Mouse (Mus musculus): ENCODE data around the gene Dnal1. TPM values are rescaled to one million over a fixed set of nuclear protein-coding genes. Genes with fewer than 3 reads are reported as not detected.
A peak's percentile ranks its signal among the peaks of the same experiment; 100 is the strongest.

Gene Dnal1
- polyA plus RNA-seq, 2 experiments: 6.4 to 15.1 TPM

GRCm38 (mm10) chr12:84194400-84195109 lies 80.4 kb downstream of the Dnal1 start:
- H3K9ac ChIP-seq (ENCODE audit: low read depth, low read length, severe bottlenecking): peak overlapping the region; percentile 83; the same call in 1 of the 2 replicates
- ATAC-seq (ENCODE audit: low FRiP score, low read depth) (no peak), DNase-seq (ENCODE audit: low spot score) (no peak)
- no peaks in the 10 kb centered on the region for H3K27me3 ChIP-seq (ENCODE audit: control insufficient read depth, insufficient read depth, low read length)
- no peaks in the 10 kb centered on the region for H3K36me3 ChIP-seq (ENCODE audit: control insufficient read depth, insufficient read depth, low read length)
- TF ChIP-seq POLR2A (IDR thresholded peaks at IDR 0.05; ENCODE audit: borderline replicate concordance, extremely low read depth, insufficient read depth, insufficient read length): no peak
- 5% methylated on average over 12 of the region's 13 CpGs for WGBS
- peaks cover 32% of the 10 kb centered on the region for H3K4me1 ChIP-seq (ENCODE audit: control insufficient read depth, insufficient read depth, low read length)
- H3K4me2 ChIP-seq (replicated peaks; ENCODE audit: low read depth, low read length, severe bottlenecking): peak overlapping the region; percentile 98
- no peaks in the 10 kb centered on the region for H3K9me3 ChIP-seq (ENCODE audit: control insufficient read depth, low read length)
- H3K4me3 ChIP-seq (replicated peaks; ENCODE audit: low read length): peak overlapping the region; percentile 81
- no peak overlapping the region; the same call in 1 of the 2 replicates for H3K27ac ChIP-seq (replicated peaks; ENCODE audit: low read depth, low read length)

- DNase-seq (ENCODE audit: low spot score): no peak
- H3K9ac ChIP-seq (ENCODE audit: low read depth, low read length, severe bottlenecking): no peak overlapping the region
- no peaks in the 10 kb centered on the region for H3K9me3 ChIP-seq (ENCODE audit: control insufficient read depth, low read length)
- no peak for ATAC-seq (ENCODE audit: low FRiP score, low read depth)
- peaks cover 25% of the 10 kb centered on the region for H3K4me1 ChIP-seq (ENCODE audit: control insufficient read depth, insufficient read depth, low read length)
- H3K4me2 ChIP-seq (replicated peaks; ENCODE audit: low read depth, low read length, severe bottlenecking): no peak overlapping the region
- H3K36me3 ChIP-seq (ENCODE audit: control insufficient read depth, insufficient read depth, low read length): no peaks in the 10 kb centered on the region
- no peak overlapping the region for H3K27ac ChIP-seq (replicated peaks; ENCODE audit: low read depth, low read length)
- WGBS: 40% methylated on average over 6 of the region's 6 CpGs
- no peak for TF ChIP-seq POLR2A (IDR thresholded peaks at IDR 0.05; ENCODE audit: borderline replicate concordance, extremely low read depth, insufficient read depth, insufficient read length)
- no peaks in the 10 kb centered on the region for H3K27me3 ChIP-seq (ENCODE audit: control insufficient read depth, insufficient read depth, low read length)
- no peak overlapping the region for H3K4me3 ChIP-seq (replicated peaks; ENCODE audit: low read length)
Measured at GRCm38 (mm10) chr12:84195195-84195594, 81.0 kb downstream of the Dnal1 start.

Other genes starting within 250 kb of the Dnal1 start
- 53.8 and 72.4 TPM in 2 replicates for gene Numb, start 192.4 kb upstream of the Dnal1 start, polyA plus RNA-seq (2012; rRNA removed)
- 31.3 and 33.2 TPM in 2 replicates for gene Numb, start 192.4 kb upstream of the Dnal1 start, polyA plus RNA-seq (2014; fragmentation: Nextera tagmentation; extraction: Ambion mirVana)
- 15.8 and 18.4 TPM in 2 replicates for gene Riox1, start 163.8 kb upstream of the Dnal1 start, polyA plus RNA-seq (2012; rRNA removed)
- gene Riox1, start 163.8 kb upstream of the Dnal1 start, polyA plus RNA-seq (2014; fragmentation: Nextera tagmentation; extraction: Ambion mirVana): 13.1 and 13.9 TPM in 2 replicates
- 0.03 TPM in 1 of 2 replicates, not detected in the other for gene Heatr4, start 129.5 kb upstream of the Dnal1 start, polyA plus RNA-seq (2012; rRNA removed)
- not detected in 2 replicates for gene Heatr4, start 129.5 kb upstream of the Dnal1 start, polyA plus RNA-seq (2014; fragmentation: Nextera tagmentation; extraction: Ambion mirVana)
- 6.8 and 7.1 TPM in 2 replicates for gene Acot2, start 126.5 kb upstream of the Dnal1 start, polyA plus RNA-seq (2012; rRNA removed)
- gene Acot2, start 126.5 kb upstream of the Dnal1 start, polyA plus RNA-seq (2014; fragmentation: Nextera tagmentation; extraction: Ambion mirVana): 15.6 TPM in 2 replicates
- gene Acot1, start 104.9 kb upstream of the Dnal1 start, polyA plus RNA-seq (2012; rRNA removed): 27.8 and 30.7 TPM in 2 replicates
- gene Acot1, start 104.9 kb upstream of the Dnal1 start, polyA plus RNA-seq (2014; fragmentation: Nextera tagmentation; extraction: Ambion mirVana): 54.2 and 56.5 TPM in 2 replicates
- gene Acot4, start 76.0 kb upstream of the Dnal1 start, polyA plus RNA-seq (2012; rRNA removed): 0.23 TPM in 2 replicates
- 0.11 and 0.41 TPM in 2 replicates for gene Acot4, start 76.0 kb upstream of the Dnal1 start, polyA plus RNA-seq (2014; fragmentation: Nextera tagmentation; extraction: Ambion mirVana)
- gene Gm49366, start 75.4 kb upstream of the Dnal1 start, polyA plus RNA-seq (2012; rRNA removed): not detected in 2 replicates
- not detected in 2 replicates for gene Gm49366, start 75.4 kb upstream of the Dnal1 start, polyA plus RNA-seq (2014; fragmentation: Nextera tagmentation; extraction: Ambion mirVana)
- 0.01 and 0.04 TPM in 2 replicates for gene Acot3, start 62.2 kb upstream of the Dnal1 start, polyA plus RNA-seq (2012; rRNA removed)
- gene Acot3, start 62.2 kb upstream of the Dnal1 start, polyA plus RNA-seq (2014; fragmentation: Nextera tagmentation; extraction: Ambion mirVana): not detected in 2 replicates
- 0.10 and 0.13 TPM in 2 replicates for gene Acot5, start 45.0 kb upstream of the Dnal1 start, polyA plus RNA-seq (2012; rRNA removed)
- not detected in 2 replicates for gene Acot5, start 45.0 kb upstream of the Dnal1 start, polyA plus RNA-seq (2014; fragmentation: Nextera tagmentation; extraction: Ambion mirVana)
- 4.0 and 4.4 TPM in 2 replicates for gene Acot6, start 13.7 kb upstream of the Dnal1 start, polyA plus RNA-seq (2012; rRNA removed)
- 1.4 and 2.2 TPM in 2 replicates for gene Acot6, start 13.7 kb upstream of the Dnal1 start, polyA plus RNA-seq (2014; fragmentation: Nextera tagmentation; extraction: Ambion mirVana)
- 0.24 and 0.39 TPM in 2 replicates for gene Pnma1, start 34.1 kb downstream of the Dnal1 start, polyA plus RNA-seq (2012; rRNA removed)
- 0.55 and 0.83 TPM in 2 replicates for gene Pnma1, start 34.1 kb downstream of the Dnal1 start, polyA plus RNA-seq (2014; fragmentation: Nextera tagmentation; extraction: Ambion mirVana)
- 14.4 and 18.1 TPM in 2 replicates for gene Elmsan1, start 104.5 kb downstream of the Dnal1 start, polyA plus RNA-seq (2012; rRNA removed)
- 10.5 and 11.8 TPM in 2 replicates for gene Elmsan1, start 104.5 kb downstream of the Dnal1 start, polyA plus RNA-seq (2014; fragmentation: Nextera tagmentation; extraction: Ambion mirVana)
- 8.5 and 11.0 TPM in 2 replicates for gene Ptgr2, start 170.9 kb downstream of the Dnal1 start, polyA plus RNA-seq (2012; rRNA removed)
- 13.8 and 15.2 TPM in 2 replicates for gene Ptgr2, start 170.9 kb downstream of the Dnal1 start, polyA plus RNA-seq (2014; fragmentation: Nextera tagmentation; extraction: Ambion mirVana)
- 63.6 and 67.3 TPM in 2 replicates for gene Zfp410, start 202.5 kb downstream of the Dnal1 start, polyA plus RNA-seq (2012; rRNA removed)
- gene Zfp410, start 202.5 kb downstream of the Dnal1 start, polyA plus RNA-seq (2014; fragmentation: Nextera tagmentation; extraction: Ambion mirVana): 81.7 and 82.2 TPM in 2 replicates
- gene Coq6, start 247.3 kb downstream of the Dnal1 start, polyA plus RNA-seq (2012; rRNA removed): 49.2 and 63.5 TPM in 2 replicates
- 42.4 and 44.8 TPM in 2 replicates for gene Coq6, start 247.3 kb downstream of the Dnal1 start, polyA plus RNA-seq (2014; fragmentation: Nextera tagmentation; extraction: Ambion mirVana)
- 3.4 and 4.7 TPM in 2 replicates for gene Fam161b, start 247.5 kb downstream of the Dnal1 start, polyA plus RNA-seq (2012; rRNA removed)
- 2.1 and 2.8 TPM in 2 replicates for gene Fam161b, start 247.5 kb downstream of the Dnal1 start, polyA plus RNA-seq (2014; fragmentation: Nextera tagmentation; extraction: Ambion mirVana)

Measured in limb, embryonic 14.5 days (tissue).